Mouse (Mus musculus) layer of hippocampus, postnatal 10 days (tissue): ENCODE results near the gene Gstt4. TPM values are rescaled to one million over a fixed set of nuclear protein-coding genes. Genes with fewer than 3 reads are reported as not detected.
"Not testable (repeated sequence)": the region's sequence is repeated elsewhere in the genome, so short reads cannot be mapped to it uniquely, and the experiment has no call there.

Experiments used
- DNase-seq, 2 experiments: peaks; one replicate each; pipeline ENCODE4 v3.0.0; 2021; ENCODE audit warnings: low spot score in 2 of 2
- total RNA-seq, 2 experiments: library from RNA; stranded (reverse); gene quantifications; 2 replicates each; pipeline ENCODE4 v1.2.3; 2021

Gstt4 gene
- total RNA-seq, 2 experiments from 2014 or later: not detected

DNA sequence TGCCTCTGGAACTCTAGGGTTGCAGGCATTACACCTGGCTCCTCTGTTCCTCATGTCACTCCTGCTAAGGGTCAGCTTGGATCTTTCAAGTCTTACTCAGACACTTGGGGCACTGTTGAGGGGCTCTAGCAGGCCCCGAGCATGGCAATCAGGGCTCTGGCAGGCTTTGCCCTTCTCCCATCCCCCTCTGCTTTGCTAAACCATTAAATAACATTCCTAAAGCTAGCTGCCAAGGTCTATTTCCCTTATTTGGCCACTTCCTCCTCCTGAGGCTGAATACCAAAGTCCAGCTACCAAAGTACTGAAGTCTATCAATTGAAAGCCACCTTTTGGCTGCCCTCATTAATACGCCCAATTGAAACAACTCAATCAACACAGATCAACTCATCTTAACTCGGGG is 27.5 kb downstream of the Gstt4 start:
- no peak for DNase-seq

DNA sequence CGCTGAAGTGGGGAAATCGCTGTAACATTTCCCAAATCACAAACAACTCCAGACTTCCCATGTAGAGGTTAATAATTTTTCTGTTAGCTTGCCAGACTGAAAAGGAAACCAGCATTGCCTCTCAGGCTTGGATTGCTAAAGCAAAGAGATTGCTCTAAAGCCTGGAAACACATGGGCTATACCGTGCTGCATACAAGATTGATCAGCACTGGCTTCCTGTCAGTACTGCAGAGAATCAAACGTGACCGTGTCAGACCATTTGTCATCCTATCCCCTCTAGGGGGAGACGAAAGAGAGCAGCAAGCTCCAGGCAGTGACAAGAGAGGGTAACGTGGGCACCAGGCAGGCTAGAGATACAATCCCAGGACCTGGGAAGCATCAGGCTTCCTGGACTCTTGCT is 31.6 kb downstream of the Gstt4 start:
- DNase-seq: no peak

- DNase-seq: no peak
These were observed 32.5 kb downstream of the Gstt4 start for GRCm38 (mm10) chr10:75789841-75790240.

DNA sequence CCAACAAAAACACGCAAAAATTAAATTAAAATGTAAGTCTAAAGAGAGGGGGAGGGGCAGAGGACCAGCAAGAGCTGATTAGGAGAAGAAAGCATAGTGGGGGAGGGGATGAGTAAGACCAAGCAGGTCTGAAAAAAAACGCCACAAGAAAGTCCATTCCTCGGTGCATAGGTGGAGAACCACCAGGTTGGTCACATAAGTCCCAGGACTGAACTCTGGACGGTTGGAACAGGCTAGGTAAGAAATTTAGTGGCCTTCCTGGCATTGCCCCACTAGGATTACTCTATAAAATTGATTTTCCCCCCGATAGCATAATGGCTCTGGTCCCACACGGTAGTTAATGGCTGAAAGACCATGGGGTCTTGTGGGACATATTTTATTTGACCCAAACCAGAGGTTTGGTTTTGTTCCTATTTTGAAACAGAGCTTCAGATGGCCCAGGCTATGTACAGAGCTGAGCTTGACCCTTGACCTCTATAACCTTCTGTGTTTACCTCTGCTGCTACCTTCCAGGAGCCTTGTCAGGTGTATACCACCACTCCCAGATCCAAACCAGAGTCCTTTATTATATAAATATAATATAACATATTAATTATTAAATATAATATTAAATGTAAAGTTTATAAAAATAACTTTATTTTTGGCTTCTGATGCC is 33.1 kb downstream of the Gstt4 start:
- no peak for DNase-seq

- DNase-seq: no peak
These were observed 34.1 kb downstream of the Gstt4 start for GRCm38 (mm10) chr10:75788277-75788676.

- DNase-seq: no peak
These were observed 36.9 kb downstream of the Gstt4 start for GRCm38 (mm10) chr10:75785442-75785841.

- DNase-seq: peak in 1 of 2 experiments; percentile 23
These were observed 41.4 kb downstream of the Gstt4 start, which contains the start of the genes Gm20441 and Gstt3 for GRCm38 (mm10) chr10:75780769-75781578. Gene Gm20441, minus strand, starts transcription at chr10:75780954. Gene Gstt3, minus strand, starts transcription at chr10:75781414.

DNA sequence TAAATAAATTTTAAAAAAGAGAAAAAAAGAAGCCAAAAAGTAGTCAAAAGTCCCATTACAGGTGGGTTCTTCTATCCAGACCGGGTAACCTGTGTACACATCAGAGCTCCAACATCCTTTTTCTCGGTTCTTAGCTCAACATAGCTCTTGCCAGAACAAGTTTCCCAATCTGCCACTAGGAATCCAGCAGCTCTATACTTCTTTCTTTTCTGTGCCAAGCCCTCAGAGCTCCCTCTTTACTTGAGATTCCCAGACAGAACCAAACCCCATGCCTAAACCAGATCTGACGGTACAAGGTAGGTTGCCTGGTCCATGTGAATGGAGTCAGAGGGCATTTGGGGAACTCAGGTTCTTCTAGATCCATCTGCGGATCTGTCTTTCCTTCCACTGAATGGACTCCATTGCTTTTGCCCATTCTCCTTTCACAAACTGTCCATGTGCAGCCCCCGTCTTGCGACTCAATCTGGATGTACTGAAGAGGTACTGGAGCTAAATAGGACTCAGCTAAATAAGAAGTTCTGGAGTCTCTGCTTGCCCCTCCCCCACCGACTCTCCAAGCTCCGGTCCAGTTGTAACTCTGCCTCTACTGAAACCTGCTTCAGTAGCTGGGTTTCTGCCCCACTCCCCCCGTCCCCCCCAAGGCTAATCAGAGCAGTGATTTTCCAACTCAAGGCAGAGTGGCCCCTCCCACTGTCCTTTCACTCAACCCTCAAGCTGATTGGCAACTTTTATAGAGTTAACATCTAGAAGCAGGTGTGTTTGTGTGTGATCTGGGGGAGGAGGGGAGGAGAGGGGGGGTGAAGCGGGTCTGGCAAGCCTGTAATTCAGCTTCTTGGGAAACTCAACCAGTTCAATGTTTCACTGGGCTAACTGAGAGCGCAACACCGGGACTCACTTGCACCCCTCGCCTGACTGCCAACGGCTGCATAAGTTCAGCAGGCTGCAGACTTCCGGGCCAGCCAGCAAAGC is 42.9 kb downstream of the Gstt4 start:
- no peak for DNase-seq

- DNase-seq: no peak
These were observed 44.5 kb downstream of the Gstt4 start for GRCm38 (mm10) chr10:75777885-75778284.

- no peak for DNase-seq
These were observed 45.8 kb downstream of the Gstt4 start for GRCm38 (mm10) chr10:75776562-75776961.

GRCm38 (mm10) chr10:75774587-75774986 is 47.8 kb downstream of the Gstt4 start:
- no peak for DNase-seq

- DNase-seq: no peak
These were observed 48.2 kb downstream of the Gstt4 start for GRCm38 (mm10) chr10:75774102-75774501.

DNA sequence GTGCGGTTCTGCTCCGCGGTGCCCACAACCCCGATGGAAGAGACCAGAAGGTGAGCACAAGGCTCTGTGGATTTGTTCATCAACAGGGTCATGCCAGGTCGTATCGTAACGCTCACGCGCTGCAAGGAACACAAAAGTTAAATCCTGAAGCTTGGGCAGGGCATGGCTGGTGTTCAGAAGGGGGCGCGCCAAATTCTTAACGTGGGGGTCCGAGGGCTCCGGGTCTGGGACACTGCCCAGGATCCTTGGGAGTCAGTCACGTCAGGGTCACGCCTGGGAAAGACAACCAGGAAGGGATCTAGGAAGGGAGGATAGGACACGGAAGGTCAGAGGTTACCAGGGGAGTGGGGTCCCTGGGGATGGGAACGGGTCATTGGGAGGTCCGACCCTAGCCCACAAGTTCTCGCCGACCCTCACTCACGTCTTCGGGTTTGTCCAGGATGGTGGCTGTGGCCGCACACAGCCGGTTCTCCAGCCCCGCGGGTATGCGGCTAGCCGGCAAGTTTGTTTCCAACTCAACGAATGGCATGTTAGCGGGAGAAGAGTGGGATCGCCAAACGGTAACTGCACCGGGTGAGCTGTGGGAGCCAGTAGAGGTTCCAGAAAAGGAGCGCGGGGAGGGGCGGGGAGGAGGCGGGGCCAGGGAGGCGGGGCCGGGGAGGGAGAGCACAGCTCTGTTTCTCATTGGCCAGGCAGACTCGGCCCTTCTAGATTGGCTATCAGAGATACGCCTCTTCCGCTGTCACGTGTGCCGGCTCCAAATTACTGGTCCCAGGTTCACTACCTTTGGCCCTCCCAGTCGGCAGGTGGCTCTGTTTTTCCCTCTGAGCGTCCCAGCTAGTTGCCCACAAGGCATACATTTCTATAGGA is 49.3 kb downstream of the Gstt4 start, which contains the start of gene Ddt:
TSS of gene Ddt (minus strand) at position 620 of the 870 bp plus-strand sequence.
- DNase-seq: peak; percentile 74 to 83

DNA sequence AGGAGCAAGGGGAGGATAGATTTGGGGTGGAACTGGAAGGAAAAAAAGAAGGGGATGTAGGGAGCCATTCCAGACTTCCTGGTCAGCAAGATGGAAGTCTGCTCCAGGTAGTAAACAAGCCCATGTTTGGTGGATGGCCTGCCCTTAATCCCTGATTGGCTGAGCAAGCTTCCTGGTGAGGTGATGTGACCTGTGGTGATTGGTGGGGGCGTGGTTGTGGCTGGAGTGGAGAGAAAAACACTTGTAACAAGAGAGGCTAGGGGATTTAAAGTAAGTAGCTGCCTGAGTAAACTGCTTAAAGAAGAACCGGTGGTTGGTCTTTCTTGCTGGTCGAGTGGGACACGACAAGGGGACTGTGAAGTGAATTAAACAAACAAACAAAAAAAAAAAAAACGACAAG is 54.6 kb downstream of the Gstt4 start:
- DNase-seq: not testable (repeated sequence)

GRCm38 (mm10) chr10:75766856-75767255 is 55.5 kb downstream of the Gstt4 start:
- no peak for DNase-seq

Other genes with a start within 250 kb of the Gstt4 start
- gene Ggt5, start 233.2 kb downstream of the Gstt4 start, total RNA-seq: 1 to 10 TPM; 2.6 to 2.9 TPM
- 1 to 10 TPM; 1.6 to 2.8 TPM for gene Susd2, start 178.5 kb downstream of the Gstt4 start, total RNA-seq
- 10 to 100 TPM; 72.5 to 96.4 TPM for gene Cabin1, start 58.2 kb downstream of the Gstt4 start, total RNA-seq
- 10 to 100 TPM; 34.4 to 34.8 TPM for gene Ddt, start 49.1 kb downstream of the Gstt4 start, total RNA-seq
- gene Gm20441, start 41.6 kb downstream of the Gstt4 start, total RNA-seq: not detected
- under 1 TPM; 0.96 to 0.98 TPM for gene Gstt3, start 41.1 kb downstream of the Gstt4 start, total RNA-seq
- 1 to 10 TPM; 2.8 to 5.2 TPM for gene Gstt1, start 24.0 kb downstream of the Gstt4 start, total RNA-seq
- gene Gstt2, start 14.9 kb upstream of the Gstt4 start, total RNA-seq: 1 to 10 TPM; 5.0 to 6.1 TPM
- gene Mif, start 37.7 kb upstream of the Gstt4 start, total RNA-seq: 100 to 1,000 TPM; 674 to 738 TPM
- 1 to 10 TPM in 1 of 2 experiments, not detected in 1; 1.7 TPM for gene Derl3, start 70.9 kb upstream of the Gstt4 start, total RNA-seq
- gene Smarcb1, start 99.1 kb upstream of the Gstt4 start, total RNA-seq: 10 to 100 TPM; 99.2 to 99.3 TPM
- 100 to 1,000 TPM; 185 to 218 TPM for gene Chchd10, start 110.6 kb upstream of the Gstt4 start, total RNA-seq
- 1 to 10 TPM; 2.0 to 4.1 TPM for gene Mmp11, start 114.0 kb upstream of the Gstt4 start, total RNA-seq
- gene Gm867, start 118.1 kb upstream of the Gstt4 start, total RNA-seq: under 1 TPM; 0.71 to 0.83 TPM
- gene Vpreb3, start 120.5 kb upstream of the Gstt4 start, total RNA-seq: not detected
- gene Gm5134, start 132.0 kb upstream of the Gstt4 start, total RNA-seq: not detected
- gene Zfp280b, start 210.1 kb upstream of the Gstt4 start, total RNA-seq: 10 to 100 TPM in 1 of 2 experiments, 1 to 10 TPM in 1; 9.1 to 11.2 TPM